Mouse (Mus musculus) intestine, postnatal 0 days (tissue): ENCODE measurements at regions not wholly inside any gene's neighbourhood (a gene's known extent, or its start where the extent isn't known, plus 50 kb on each side); places are given as distances from the start of the nearest gene placed in this dataset.

Experiments
- ATAC-seq: fragments of 200-750 bp; cut with Nextera tagmentation; 2 replicates; pipeline ENCODE4 v1.8.0; 2017; ENCODE audit warnings: mild to moderate bottlenecking, moderate TSS enrichment, moderate library complexity
- H3K27ac ChIP-seq: fragments of 300-500 bp; sonication (generic); 2 replicates; pipeline ENCODE4 v1.5.1; 2014; ENCODE audit warnings: mild to moderate bottlenecking, low read depth, low read length, moderate library complexity
- H3K27me3 ChIP-seq: fragments of 300-500 bp; sonication (generic); replicated peaks from 2 replicates; pipeline ENCODE4 v1.6.1; 2014; ENCODE audit warnings: low read length, mixed read lengths; ENCODE audit not compliant: control insufficient read depth, insufficient read depth
- H3K36me3 ChIP-seq: fragments of 300-500 bp; sonication (generic); 2 replicates; pipeline ENCODE4 v1.6.1; 2014; ENCODE audit warnings: mild to moderate bottlenecking, moderate library complexity; ENCODE audit not compliant: control insufficient read depth, insufficient read depth
- H3K4me1 ChIP-seq: fragments of 300-500 bp; sonication (generic); replicated peaks from 2 replicates; pipeline ENCODE4 v1.6.1; 2014; ENCODE audit warnings: antibody characterized with exemption, low read length, mixed read lengths; ENCODE audit not compliant: control insufficient read depth, insufficient read depth
- H3K4me2 ChIP-seq: fragments of 300-500 bp; sonication (generic); replicated peaks from 2 replicates; pipeline ENCODE4 v1.6.1; 2014; ENCODE audit warnings: low read depth, mild to moderate bottlenecking, moderate library complexity
- H3K4me3 ChIP-seq: fragments of 300-500 bp; sonication (generic); 2 replicates; pipeline ENCODE4 v1.5.1; 2014; ENCODE audit warnings: low read depth, low read length
- H3K9ac ChIP-seq: fragments of 300-500 bp; sonication (generic); 2 replicates; pipeline ENCODE4 v1.6.1; 2014; ENCODE audit warnings: mild to moderate bottlenecking, low read depth, low read length
- H3K9me3 ChIP-seq: fragments of 300-500 bp; sonication (generic); 2 replicates; pipeline ENCODE4 v1.6.1; 2016; ENCODE audit warnings: mixed run types; ENCODE audit not compliant: control insufficient read depth
- CTCF ChIP-seq: sonication (generic); IDR thresholded peaks from 2 replicates; pipeline ENCODE4 v1.5.1; 2016; ENCODE audit warnings: low read depth, mild to moderate bottlenecking, control low read depth, antibody characterized with exemption, moderate library complexity
- WGBS: fragments of 180-500 bp; shearing (Covaris S2); extraction: QIAGEN DNeasy Blood & Tissue Kit; methylation state at CpG from one replicate; pipeline ENCODE4 v1.1.7; 2014; 5-methylcytosine and 5-hydroxymethylcytosine counted together

- H3K27ac ChIP-seq = no peak overlapping the region
- TF ChIP-seq CTCF = no peak
- H3K9me3 ChIP-seq = no peaks in the 10 kb centered on the region
- H3K27me3 ChIP-seq = no peaks in the 10 kb centered on the region
- no peak overlapping the region for H3K9ac ChIP-seq
- no peaks in the 10 kb centered on the region; the same call in 1 of the 2 replicates for H3K4me1 ChIP-seq
- H3K4me3 ChIP-seq = no peak overlapping the region
- 0 out of 2 replicates have a peak overlapping the region, but pooled peaks have one; percentile 3 for H3K4me2 ChIP-seq
- no peaks in the 10 kb centered on the region for H3K36me3 ChIP-seq
- no peak for ATAC-seq
- 24% methylated on average over 16 of the region's 17 CpGs for WGBS
Observed at GRCm38 (mm10) chr19:36227418-36228160, 107.7 kb upstream of the Ankrd1 start.

GRCm38 (mm10) chr19:36229315-36229714 lies 109.4 kb upstream of the Ankrd1 start:
- no peaks in the 10 kb centered on the region for H3K9me3 ChIP-seq
- H3K4me1 ChIP-seq = no peaks in the 10 kb centered on the region; the same call in 1 of the 2 replicates
- no peak for ATAC-seq
- no peak overlapping the region for H3K9ac ChIP-seq
- 88% methylated on average over 3 of the region's 3 CpGs for WGBS
- TF ChIP-seq CTCF = no peak
- H3K4me3 ChIP-seq = no peak overlapping the region
- H3K27me3 ChIP-seq = no peaks in the 10 kb centered on the region
- H3K36me3 ChIP-seq = no peaks in the 10 kb centered on the region
- H3K4me2 ChIP-seq = no peak overlapping the region
- H3K27ac ChIP-seq = no peak overlapping the region

- WGBS = 90% methylated on average over 1 of the region's 1 CpGs
- H3K9ac ChIP-seq = no peak overlapping the region
- no peak overlapping the region for H3K4me3 ChIP-seq
- ATAC-seq = no peak
- H3K4me2 ChIP-seq = no peak overlapping the region
- H3K36me3 ChIP-seq = no peaks in the 10 kb centered on the region
- no peaks in the 10 kb centered on the region; the same call in 1 of the 2 replicates for H3K4me1 ChIP-seq
- H3K9me3 ChIP-seq = no peaks in the 10 kb centered on the region
- no peak overlapping the region for H3K27ac ChIP-seq
- no peak for TF ChIP-seq CTCF
- H3K27me3 ChIP-seq = no peaks in the 10 kb centered on the region
Observed at GRCm38 (mm10) chr19:36229941-36230340, 110.0 kb upstream of the Ankrd1 start.

GRCm38 (mm10) chr19:36235131-36235530 lies 113.0 kb upstream of the Pcgf5 start:
- H3K4me2 ChIP-seq = no peak overlapping the region
- no peak overlapping the region for H3K9ac ChIP-seq
- H3K27ac ChIP-seq = no peak overlapping the region
- ATAC-seq = no peak
- no peak overlapping the region for H3K4me3 ChIP-seq
- H3K36me3 ChIP-seq = no peaks in the 10 kb centered on the region
- no peaks in the 10 kb centered on the region for H3K9me3 ChIP-seq
- WGBS = 61% methylated on average over 6 of the region's 6 CpGs
- H3K27me3 ChIP-seq = no peaks in the 10 kb centered on the region
- no peaks in the 10 kb centered on the region for H3K4me1 ChIP-seq
- TF ChIP-seq CTCF = no peak

GRCm38 (mm10) chr19:36236576-36237345 lies 111.3 kb upstream of the Pcgf5 start:
- Histone ChIP-seq H3K9ac (no peak overlapping the region), H3K36me3 (no peaks in the 10 kb centered on the region), H3K4me3 (no peak overlapping the region), H3K27me3 (no peaks in the 10 kb centered on the region), H3K4me2 (no peak overlapping the region), H3K27ac (no peak overlapping the region), H3K9me3 (no peaks in the 10 kb centered on the region), H3K4me1 (no peaks in the 10 kb centered on the region)
- TF ChIP-seq CTCF = no peak
- no peak for ATAC-seq
- WGBS = 40% methylated on average over 7 of the region's 7 CpGs

- no peaks in the 10 kb centered on the region for H3K4me1 ChIP-seq
- no peak overlapping the region for H3K27ac ChIP-seq
- TF ChIP-seq CTCF = no peak
- WGBS = 47% methylated on average over 3 of the region's 3 CpGs
- H3K36me3 ChIP-seq = no peaks in the 10 kb centered on the region
- no peak overlapping the region for H3K9ac ChIP-seq
- no peaks in the 10 kb centered on the region for H3K27me3 ChIP-seq
- no peaks in the 10 kb centered on the region for H3K9me3 ChIP-seq
- no peak overlapping the region for H3K4me3 ChIP-seq
- H3K4me2 ChIP-seq = no peak overlapping the region
- no peak for ATAC-seq
Observed at GRCm38 (mm10) chr19:36237751-36238150, 110.4 kb upstream of the Pcgf5 start.
